Mouse (Mus musculus) granulocyte monocyte progenitor cell, adult 5-6 weeks (primary cell): ENCODE data around the gene Vps16. TPM values are rescaled to one million over a fixed set of nuclear protein-coding genes. Genes with fewer than 3 reads are reported as not detected.

Experiments
- ATAC-seq: replicated peaks from 2 replicates; pipeline ENCODE4 v1.8.0; 2016; ENCODE audit warnings: mild to moderate bottlenecking, moderate TSS enrichment, inconsistent platforms; ENCODE audit not compliant: poor library complexity, severe bottlenecking
- total RNA-seq, 2 experiments: library from RNA; stranded (forward) in 1 of 2; stranded (reverse) in 1 of 2; fragments of 200-712, 200-1000 nt in 1 of 2; fragments of >200 nt in 1 of 2; fragmentation: Nextera tagmentation in 1 of 2; gene quantifications; 2 replicates each; pipeline ENCODE4 v1.2.3; 2014 to 2017

Vps16 gene
- total RNA-seq, 2 experiments from 2014 or later: 155 to 167 TPM

GRCm38 (mm10) chr2:130454748-130455370 lies 30.7 kb downstream of the Vps16 start:
- ATAC-seq: no peak

- ATAC-seq: no peak
Observed at GRCm38 (mm10) chr2:130457871-130458270, 33.7 kb downstream of the Vps16 start.

DNA sequence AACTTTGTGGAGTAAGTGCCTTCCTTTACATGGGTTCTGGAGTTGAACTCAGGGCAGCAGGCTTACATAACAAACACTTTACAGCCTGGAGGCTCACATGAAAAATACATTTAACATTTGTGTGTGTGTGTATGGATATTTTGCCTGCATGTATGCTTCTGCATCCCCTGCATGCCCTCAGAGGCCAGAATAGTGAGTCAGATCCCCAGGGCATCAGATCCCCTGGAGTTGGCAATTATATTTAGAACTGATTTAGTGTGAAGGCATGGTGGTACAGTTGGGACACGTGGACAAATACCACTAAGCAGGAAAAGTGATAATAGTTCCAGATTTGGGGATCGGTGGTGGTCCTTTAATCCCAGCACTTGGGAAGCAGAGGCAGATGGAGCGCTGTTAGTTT lies 35.4 kb downstream of the Vps16 start:
- ATAC-seq: no peak

DNA sequence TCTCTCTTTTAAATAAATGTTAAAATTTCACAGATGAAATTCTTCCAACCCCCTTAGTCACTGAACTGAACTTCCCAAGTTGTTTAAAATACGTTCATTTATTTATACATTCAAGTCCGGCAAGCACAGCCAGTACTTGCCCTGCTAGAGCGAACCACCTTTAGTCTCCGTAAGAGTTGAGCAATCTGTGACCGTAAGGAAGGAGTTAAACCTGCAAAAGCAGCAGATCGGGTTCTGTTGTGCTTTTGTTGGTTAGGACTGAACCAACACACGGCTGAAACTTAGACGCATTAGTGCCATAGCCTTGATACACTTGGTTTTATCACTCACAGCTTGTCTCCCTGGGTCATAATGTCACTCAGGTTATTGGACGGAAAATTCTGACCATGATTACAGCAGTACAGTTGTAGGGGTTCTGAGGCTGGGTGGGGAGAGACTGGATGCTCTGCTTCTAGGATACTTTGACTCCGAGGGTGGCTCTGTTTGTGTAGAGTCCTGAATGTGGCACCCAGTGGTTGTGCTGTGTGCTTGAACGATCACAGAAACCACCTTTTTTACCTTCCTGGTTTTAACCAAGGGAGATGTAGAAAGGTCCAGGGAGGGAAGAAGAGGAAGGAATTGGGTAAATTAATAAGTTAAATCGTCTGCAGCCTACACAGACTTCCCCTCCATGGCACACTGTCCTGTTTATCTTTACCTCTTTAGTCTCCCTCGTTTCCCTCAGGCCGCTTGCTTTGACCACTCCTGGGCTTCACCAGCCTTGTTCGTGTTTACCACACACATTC lies 37.3 kb downstream of the Vps16 start:
- ATAC-seq: peak; percentile 56

GRCm38 (mm10) chr2:130466438-130466837 lies 42.3 kb downstream of the Vps16 start:
- no peak for ATAC-seq

DNA sequence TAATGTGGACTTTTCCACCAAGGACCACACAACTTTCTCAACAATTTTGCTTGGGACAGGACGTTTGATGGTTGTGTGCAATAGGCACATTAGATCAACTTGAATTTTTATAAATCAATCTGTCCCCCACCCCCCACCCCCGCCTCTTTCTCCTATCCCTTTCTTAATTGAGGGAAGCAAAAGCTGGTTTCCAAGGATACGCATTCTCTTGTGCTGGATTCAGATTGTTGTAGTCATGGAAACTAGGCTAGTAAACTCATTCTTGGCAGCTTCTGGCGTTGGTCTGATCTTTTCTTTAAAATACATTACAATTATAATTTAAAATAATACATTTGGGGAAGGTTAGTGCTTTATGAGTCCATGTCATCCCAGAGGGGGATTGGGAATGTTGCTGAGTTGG lies 45.2 kb downstream of the Vps16 start:
- no peak for ATAC-seq

- ATAC-seq: no peak
Observed at GRCm38 (mm10) chr2:130469935-130470334, 45.8 kb downstream of the Vps16 start.

GRCm38 (mm10) chr2:130472908-130473510 lies 48.9 kb downstream of the Vps16 start:
- ATAC-seq: peak; percentile 79

DNA sequence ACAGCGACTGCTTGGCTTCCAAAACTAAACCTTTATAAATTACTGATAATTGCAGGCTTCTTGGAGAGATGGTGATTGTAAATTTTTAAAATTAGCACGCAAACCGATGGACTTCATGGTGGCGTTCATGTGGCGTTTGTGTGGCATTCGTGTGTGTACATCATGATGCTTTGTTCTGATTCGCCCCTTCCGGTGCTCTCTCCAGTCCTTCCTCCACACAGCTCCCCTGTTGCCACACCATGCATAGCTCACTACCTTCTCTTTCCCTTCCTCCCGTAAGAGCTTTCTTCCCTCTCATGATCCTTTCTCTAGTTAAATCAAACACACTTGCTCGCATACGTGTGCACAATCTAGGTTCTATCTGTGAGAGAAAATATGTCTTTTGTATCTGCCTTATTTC lies 51.6 kb downstream of the Vps16 start:
- peak; percentile 63 for ATAC-seq

- ATAC-seq: no peak
Observed at GRCm38 (mm10) chr2:130476666-130477297, 52.6 kb downstream of the Vps16 start.

GRCm38 (mm10) chr2:130482177-130482576 lies 58.0 kb downstream of the Vps16 start:
- no peak for ATAC-seq

GRCm38 (mm10) chr2:130482700-130483099 lies 58.6 kb downstream of the Vps16 start:
- ATAC-seq: no peak

- no peak for ATAC-seq
Observed at GRCm38 (mm10) chr2:130484206-130484605, 60.1 kb downstream of the Vps16 start.

GRCm38 (mm10) chr2:130488002-130488401 lies 63.9 kb downstream of the Vps16 start:
- no peak for ATAC-seq

- ATAC-seq: peak; percentile 84
Observed at GRCm38 (mm10) chr2:130488600-130488999, 64.5 kb downstream of the Vps16 start.

DNA sequence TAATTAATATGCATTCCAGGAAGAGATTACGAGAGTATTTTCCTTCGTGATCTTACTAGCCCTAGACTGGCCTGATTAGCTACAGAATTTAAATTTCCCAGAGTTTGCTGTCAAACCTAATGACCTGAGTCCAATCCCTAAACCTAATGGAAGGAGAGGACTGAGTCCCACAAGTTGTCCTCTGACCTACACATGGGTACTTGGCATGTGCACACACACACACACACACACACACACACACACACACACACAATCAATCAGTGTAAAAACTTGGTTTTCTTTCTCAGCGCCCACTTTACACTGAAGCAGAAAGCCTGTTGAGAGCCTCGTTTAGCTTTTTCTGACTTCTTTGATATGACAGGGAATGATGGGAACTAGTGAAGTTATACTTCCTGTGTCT lies 67.0 kb downstream of the Vps16 start:
- no peak for ATAC-seq

GRCm38 (mm10) chr2:130491587-130491986 lies 67.4 kb downstream of the Vps16 start:
- peak; percentile 38 for ATAC-seq
